Mouse (Mus musculus) megakaryocyte, embryonic 14.5 days (primary cell): Measurements from ENCODE around the gene Ppdpf.

ENCODE experiments used
- FLI1 ChIP-seq: IDR thresholded peaks from 2 replicates; pipeline ENCODE4 v1.6.1; 2012; ENCODE audit warnings: low read length, inconsistent platforms, mixed read lengths
- GATA1 ChIP-seq: IDR thresholded peaks from 3 replicates; pipeline ENCODE4 v1.6.1; 2012; ENCODE audit warnings: mixed read lengths, low read length, inconsistent platforms, borderline replicate concordance

DNA sequence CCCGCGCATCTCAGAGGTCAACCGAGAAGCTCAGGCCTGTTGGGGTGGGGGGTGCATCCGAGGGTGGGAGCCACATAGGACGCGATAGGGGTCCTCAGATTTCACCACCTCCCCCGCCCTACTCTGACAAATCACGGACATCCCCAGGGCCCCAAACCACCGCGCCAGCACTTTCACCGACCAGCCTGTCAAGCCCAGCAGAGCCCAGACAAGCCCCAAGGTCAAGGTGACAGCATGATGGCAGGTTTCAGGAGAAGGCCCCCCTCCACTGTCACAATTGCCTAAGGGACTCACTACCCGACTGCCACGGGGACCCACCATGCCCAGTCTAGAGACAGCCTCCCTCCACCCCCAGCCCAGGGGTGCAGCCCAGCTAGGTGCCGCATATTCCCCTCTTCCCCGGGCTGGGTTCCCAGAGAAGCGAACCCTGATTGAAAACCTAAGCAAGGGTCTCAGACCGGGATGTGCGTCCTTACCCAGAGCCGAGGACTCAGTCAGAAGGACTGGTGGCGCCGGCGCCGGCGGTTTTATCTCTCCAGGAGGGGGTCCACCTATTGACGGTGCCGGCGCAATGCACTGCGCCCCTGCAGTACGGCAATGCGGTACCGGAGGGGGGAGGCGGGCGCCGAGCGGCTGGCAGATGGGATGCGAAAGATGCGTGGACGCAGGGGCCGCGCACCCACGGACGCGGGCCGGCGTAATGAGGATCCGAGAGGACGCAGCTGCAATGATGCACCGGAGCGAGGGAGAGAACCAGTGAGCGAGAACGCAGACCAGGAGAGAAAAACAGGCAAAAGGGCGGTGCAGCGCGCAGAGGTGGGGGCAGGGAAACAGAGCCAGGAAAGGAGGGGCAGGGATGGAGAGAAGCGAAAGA is 30.6 kb upstream of the Ppdpf start, which contains the start of gene Eef1a2:
- no peak for TF ChIP-seq GATA1
- no peak for TF ChIP-seq FLI1
